Mouse (Mus musculus) liver, embryonic 11.5 days (tissue): ENCODE data around the gene Pusl1. TPM values are rescaled to one million over a fixed set of nuclear protein-coding genes. Genes with fewer than 3 reads are reported as not detected.

ENCODE experiments used
- ATAC-seq: fragments of 200-750 bp; cut with Nextera tagmentation; replicated peaks from 2 replicates; pipeline ENCODE4 v1.8.0; 2017; ENCODE audit warnings: moderate number of reproducible peaks, mild to moderate bottlenecking, moderate TSS enrichment, moderate library complexity; ENCODE audit not compliant: low FRiP score
- DNase-seq: peaks from one replicate; pipeline ENCODE4 v3.0.0-alpha.2; 2017; ENCODE audit warnings: low spot score
- H3K27ac ChIP-seq: fragments of 300-500 bp; sonication (generic); 2 replicates; pipeline ENCODE4 v1.5.1; 2014; ENCODE audit warnings: mild to moderate bottlenecking, low read depth, low read length, control low read depth
- H3K27me3 ChIP-seq: fragments of 300-500 bp; sonication (generic); replicated peaks from 2 replicates; pipeline ENCODE4 v1.6.1; 2014; ENCODE audit warnings: low read length, mixed read lengths; ENCODE audit not compliant: control insufficient read depth, insufficient read depth
- H3K36me3 ChIP-seq: fragments of 300-500 bp; sonication (generic); 2 replicates; pipeline ENCODE4 v1.6.1; 2014; ENCODE audit warnings: mild to moderate bottlenecking, low read length, moderate library complexity, mixed read lengths; ENCODE audit not compliant: control insufficient read depth, insufficient read depth
- H3K4me1 ChIP-seq: fragments of 300-500 bp; sonication (generic); replicated peaks from 2 replicates; pipeline ENCODE4 v1.6.1; 2014; ENCODE audit warnings: low read length, mixed read lengths; ENCODE audit not compliant: control insufficient read depth, insufficient read depth
- H3K4me2 ChIP-seq: fragments of 300-500 bp; sonication (generic); 2 replicates; pipeline ENCODE4 v1.6.1; 2014; ENCODE audit warnings: mild to moderate bottlenecking, control low read depth, moderate library complexity
- H3K4me3 ChIP-seq: fragments of 300-500 bp; sonication (generic); 2 replicates; pipeline ENCODE4 v1.5.1; 2014; ENCODE audit warnings: low read depth, low read length, control low read depth
- H3K9ac ChIP-seq: fragments of 300-500 bp; sonication (generic); 2 replicates; pipeline ENCODE4 v1.6.1; 2014; ENCODE audit warnings: low read depth, low read length, control low read depth
- H3K9me3 ChIP-seq: fragments of 300-500 bp; sonication (generic); 2 replicates; pipeline ENCODE4 v1.6.1; 2016; ENCODE audit warnings: low read length, inconsistent platforms, mixed read lengths; ENCODE audit not compliant: control insufficient read depth
- WGBS: fragments of 180-500 bp; shearing (Covaris S2); extraction: QIAGEN DNeasy Blood & Tissue Kit; methylation state at CpG from one replicate; pipeline ENCODE4 v1.1.7; 2014; 5-methylcytosine and 5-hydroxymethylcytosine counted together
- polyA plus RNA-seq: library from polyadenylated mRNA; unstranded; fragments of >200 nt; fragmentation: Nextera tagmentation; extraction: Ambion mirVana; gene quantifications from 2 replicates; pipeline ENCODE4 v1.2.1, GENCODE M21; 2014

Gene Pusl1
- polyA plus RNA-seq, 1 experiment from 2014 or later, result 49.1 TPM

DNA sequence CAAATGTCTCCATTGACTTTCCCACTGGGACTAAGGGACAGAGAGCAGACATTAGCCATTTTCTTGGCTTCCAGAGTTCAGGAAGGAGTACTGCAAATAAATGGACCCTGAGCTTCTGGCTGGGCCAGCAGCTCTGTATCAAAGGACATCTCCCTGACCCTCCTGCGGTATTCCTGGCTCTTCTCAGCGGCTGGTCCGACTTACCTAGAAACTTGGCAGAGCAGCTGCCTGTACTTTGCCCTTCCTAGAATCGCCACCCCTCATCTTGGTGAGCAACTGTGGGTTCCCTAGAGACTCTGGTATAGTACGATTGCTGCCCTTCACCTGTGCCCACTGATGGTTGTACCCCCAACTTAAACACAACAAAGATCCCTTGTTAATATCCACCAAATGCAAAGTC is 48.4 kb downstream of the Pusl1 start:
- ATAC-seq (no peak), DNase-seq (no peak)
- WGBS, result 86% methylated on average over 5 of the region's 5 CpGs
- H3K4me3 ChIP-seq, result no peak overlapping the region
- no peak overlapping the region for H3K9ac ChIP-seq
- H3K36me3 ChIP-seq, result 0 out of 2 replicates have a peak, but pooled peaks cover 3% of the 10 kb centered on the region
- peaks cover 32% of the 10 kb centered on the region for H3K4me1 ChIP-seq
- H3K4me2 ChIP-seq, result no peak overlapping the region
- no peak overlapping the region for H3K27ac ChIP-seq
- H3K9me3 ChIP-seq, result no peaks in the 10 kb centered on the region
- peaks cover 8% of the 10 kb centered on the region for H3K27me3 ChIP-seq

DNA sequence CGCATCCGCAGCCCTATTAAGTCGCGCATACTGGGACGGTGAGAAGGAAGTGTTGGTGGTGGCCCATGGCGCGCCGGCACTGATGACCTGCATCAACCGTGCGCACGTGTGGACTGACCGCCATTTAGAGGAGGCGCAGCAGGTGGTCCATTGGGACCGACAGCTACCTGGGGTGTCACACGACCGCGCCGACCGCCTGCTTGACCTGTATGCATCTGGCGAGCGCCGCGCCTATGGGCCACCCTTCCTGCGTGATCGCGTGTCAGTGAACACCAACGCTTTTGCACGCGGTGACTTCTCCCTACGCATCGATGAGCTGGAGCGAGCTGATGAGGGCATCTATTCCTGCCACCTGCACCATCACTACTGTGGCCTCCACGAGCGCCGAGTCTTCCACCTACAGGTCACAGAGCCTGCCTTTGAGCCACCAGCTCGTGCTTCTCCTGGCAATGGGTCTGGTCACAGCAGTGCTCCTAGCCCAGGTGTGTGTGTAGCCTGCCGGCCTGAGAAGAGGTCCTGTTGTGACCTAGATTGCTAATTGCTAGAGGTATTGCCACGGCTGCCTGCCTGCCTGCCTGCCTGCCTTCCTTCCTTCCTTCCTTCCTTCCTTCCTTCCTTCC is 49.8 kb downstream of the Pusl1 start:
- peaks cover 28% of the 10 kb centered on the region for H3K4me1 ChIP-seq
- ATAC-seq (no peak), DNase-seq (no peak)
- peak overlapping the region; percentile 98 for H3K4me2 ChIP-seq
- no peak overlapping the region for H3K27ac ChIP-seq
- H3K9me3 ChIP-seq, result no peaks in the 10 kb centered on the region
- H3K9ac ChIP-seq, result no peak overlapping the region
- H3K4me3 ChIP-seq, result peak overlapping the region; percentile 59
- H3K27me3 ChIP-seq, result peaks cover 8% of the 10 kb centered on the region
- 0 out of 2 replicates have a peak, but pooled peaks cover 3% of the 10 kb centered on the region for H3K36me3 ChIP-seq
- 38% methylated on average over 38 of the region's 38 CpGs for WGBS

DNA sequence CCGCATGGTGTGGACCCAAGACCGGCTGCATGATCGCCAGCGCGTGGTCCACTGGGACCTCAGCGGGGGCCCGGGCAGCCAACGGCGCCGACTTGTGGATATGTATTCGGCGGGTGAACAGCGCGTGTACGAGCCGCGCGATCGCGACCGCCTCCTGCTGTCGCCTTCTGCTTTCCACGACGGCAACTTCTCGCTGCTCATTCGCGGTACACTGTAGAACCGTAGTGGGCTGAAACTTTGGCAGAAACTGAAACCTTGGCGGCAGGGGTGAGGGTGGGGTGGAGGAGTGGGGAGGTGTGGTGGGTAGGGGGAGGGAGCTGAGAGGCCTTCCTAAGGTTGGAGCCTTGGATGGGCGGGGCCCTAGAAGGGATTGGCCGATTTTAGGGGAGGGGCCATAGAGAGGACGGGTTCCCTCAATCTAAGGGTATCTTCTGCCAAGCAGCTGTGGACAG is 50.6 kb downstream of the Pusl1 start:
- H3K27me3 ChIP-seq, result peaks cover 8% of the 10 kb centered on the region
- no peak overlapping the region for H3K27ac ChIP-seq
- WGBS, result 1% methylated on average over 32 of the region's 32 CpGs
- DNase-seq (peak; percentile 61), ATAC-seq (peak; percentile 82)
- no peaks in the 10 kb centered on the region for H3K9me3 ChIP-seq
- H3K36me3 ChIP-seq, result 0 out of 2 replicates have a peak, but pooled peaks cover 3% of the 10 kb centered on the region
- H3K4me2 ChIP-seq, result peak overlapping the region; percentile 98
- H3K4me3 ChIP-seq, result peak overlapping the region; percentile 59
- peak overlapping the region; percentile 70 for H3K9ac ChIP-seq
- peaks cover 24% of the 10 kb centered on the region for H3K4me1 ChIP-seq

DNA sequence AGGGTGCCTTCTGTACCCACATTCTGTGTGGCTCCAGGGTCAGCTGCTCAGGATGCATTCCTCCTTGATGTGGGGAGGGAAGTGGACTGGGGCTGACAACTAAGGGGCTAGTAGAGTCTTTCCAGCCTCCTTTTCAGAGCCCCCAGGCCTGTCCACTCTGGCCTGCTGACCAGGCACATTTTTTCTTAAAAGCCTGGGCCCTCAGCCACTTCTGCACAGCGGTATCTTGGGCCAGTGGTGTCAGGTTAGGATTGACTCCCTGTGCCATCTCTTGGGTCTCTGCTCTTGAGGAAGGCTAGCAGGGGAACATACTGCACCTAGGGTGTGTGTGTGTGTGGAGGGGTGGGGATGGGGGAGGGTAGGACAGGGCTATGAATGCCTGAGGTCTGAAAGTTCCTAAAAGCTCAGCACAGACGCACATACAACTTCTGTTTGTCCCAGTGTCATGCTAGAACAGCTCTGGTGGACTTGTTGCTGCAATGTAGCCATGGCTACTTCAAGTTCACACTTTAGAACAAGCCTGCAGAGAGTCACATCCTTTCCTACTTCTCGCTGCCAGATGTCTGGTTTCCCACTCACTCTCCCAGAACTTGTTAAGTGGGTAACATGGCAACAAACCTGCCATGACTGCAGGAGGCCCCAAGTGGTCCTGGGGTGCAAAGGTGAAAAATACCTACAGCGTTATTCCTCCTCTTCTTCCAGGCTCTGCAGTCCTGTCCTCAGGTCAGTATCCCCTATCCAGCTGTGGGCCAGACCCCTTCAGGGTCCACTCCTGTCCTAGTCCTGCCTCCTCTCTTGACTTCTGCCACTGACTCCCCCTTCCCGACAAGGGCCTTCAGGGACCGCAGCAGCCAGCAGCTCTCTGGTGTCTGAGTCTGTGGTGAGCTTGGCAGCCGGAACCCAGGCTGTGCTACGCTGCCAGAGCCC is 51.2 kb downstream of the Pusl1 start:
- Histone ChIP-seq H3K4me3 (peak overlapping the region; percentile 59), H3K27me3 (peaks cover 8% of the 10 kb centered on the region), H3K27ac (no peak overlapping the region), H3K9me3 (no peaks in the 10 kb centered on the region), H3K9ac (peak overlapping the region; percentile 70), H3K36me3 (0 out of 2 replicates have a peak, but pooled peaks cover 3% of the 10 kb centered on the region), H3K4me1 (peaks cover 24% of the 10 kb centered on the region), H3K4me2 (peak overlapping the region; percentile 98)
- DNase-seq (no peak), ATAC-seq (peak; percentile 29; the same call in 1 of the 2 replicates)
- WGBS, result 17% methylated on average over 8 of the region's 8 CpGs

DNA sequence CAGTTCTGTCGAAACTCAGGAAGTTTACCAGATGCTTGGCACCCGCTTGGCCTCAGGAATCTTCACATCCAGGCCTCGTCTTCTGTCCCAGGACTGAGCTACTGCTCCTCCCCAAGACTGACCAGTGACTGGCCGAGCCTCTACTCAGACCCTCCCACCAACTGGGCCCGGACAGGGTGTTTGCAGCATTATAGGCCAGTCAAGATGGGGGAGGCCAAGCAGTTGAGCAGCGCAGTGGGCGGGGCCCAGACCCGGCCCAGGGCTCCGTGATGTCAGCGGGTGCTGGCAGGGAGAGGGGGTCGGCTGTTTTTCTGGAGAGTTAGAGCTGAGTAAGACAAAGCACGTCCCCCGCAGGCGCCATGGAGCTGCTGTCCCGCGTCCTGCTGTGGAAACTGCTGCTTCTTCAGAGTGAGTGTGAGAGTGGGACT is 52.1 kb downstream of the Pusl1 start, which contains the start of gene Mxra8:
Gene Mxra8 (plus strand): TSS at position 198 of the 428 bp plus-strand sequence.
- peaks cover 8% of the 10 kb centered on the region for H3K27me3 ChIP-seq
- DNase-seq, result peak; percentile 71
- H3K9ac ChIP-seq, result peak within 1 kb of the TSS; percentile 35
- H3K4me2 ChIP-seq, result peak within 1 kb of the TSS; percentile 98
- H3K36me3 ChIP-seq, result 0 out of 2 replicates have a peak, but pooled peaks cover 3% of the 10 kb centered on the region
- peak within 1 kb of the TSS; percentile 59 for H3K4me3 ChIP-seq
- ATAC-seq, result peak; percentile 60
- H3K9me3 ChIP-seq, result no peaks in the 10 kb centered on the region
- 8% methylated on average over 16 of the region's 16 CpGs for WGBS
- peaks cover 24% of the 10 kb centered on the region for H3K4me1 ChIP-seq
- no peak within 1 kb of the TSS for H3K27ac ChIP-seq

DNA sequence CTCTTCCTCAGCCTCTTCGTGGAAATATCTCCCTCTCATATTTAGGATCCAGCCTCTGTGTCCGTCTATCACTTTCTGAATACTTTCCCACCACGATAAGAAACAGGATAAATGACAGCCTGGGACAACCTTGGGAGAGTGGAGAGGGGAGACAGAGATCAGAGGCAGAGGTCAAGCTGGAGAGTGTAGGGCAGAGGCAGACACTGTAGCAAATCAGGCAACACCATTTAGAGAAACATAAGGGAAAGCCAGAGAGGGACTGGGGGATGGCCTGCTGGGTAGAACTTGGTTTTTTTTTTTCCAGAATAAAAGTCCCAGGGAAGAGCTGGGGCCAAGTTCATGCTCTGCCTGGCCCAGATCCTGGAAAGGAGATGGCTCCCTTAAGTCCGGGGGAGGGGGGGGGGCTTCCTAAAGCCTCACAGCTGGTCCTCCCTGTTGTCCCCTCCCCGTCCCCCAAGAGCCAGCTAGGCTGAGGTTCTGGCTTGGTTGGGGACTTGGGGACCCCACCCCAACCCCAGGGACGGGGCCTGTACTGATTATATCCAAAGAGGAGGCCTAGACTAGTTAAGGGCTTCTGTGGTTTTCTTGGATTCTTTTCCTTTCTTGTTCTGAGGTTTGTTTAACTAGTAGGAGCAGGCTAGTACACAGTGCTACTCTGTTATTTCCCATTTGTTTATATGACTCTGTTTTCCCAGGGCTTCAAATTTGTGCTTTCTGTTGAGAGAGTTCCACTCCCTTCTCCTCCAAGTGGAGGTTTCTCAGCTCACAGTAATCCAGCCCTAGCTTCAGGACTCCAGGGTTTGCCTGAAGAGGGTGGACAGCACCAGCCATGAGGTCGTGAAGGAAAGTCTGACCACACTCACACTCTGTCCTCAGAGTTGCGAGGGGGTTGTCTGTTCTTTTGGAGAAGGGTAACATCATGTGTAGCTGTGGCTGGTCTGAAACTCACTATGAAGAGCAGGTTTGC is 53.1 kb downstream of the Pusl1 start:
- Histone ChIP-seq H3K9ac (no peak overlapping the region), H3K27ac (no peak overlapping the region), H3K9me3 (no peaks in the 10 kb centered on the region), H3K4me1 (peaks cover 32% of the 10 kb centered on the region), H3K27me3 (peaks cover 8% of the 10 kb centered on the region), H3K4me3 (no peak overlapping the region), H3K36me3 (0 out of 2 replicates have a peak, but pooled peaks cover 5% of the 10 kb centered on the region), H3K4me2 (no peak overlapping the region)
- DNase-seq (no peak), ATAC-seq (no peak)
- WGBS, result 46% methylated on average over 8 of the region's 8 CpGs
